Mouse (Mus musculus): ENCODE data around the gene 0610012G03Rik. TPM values are rescaled to one million over a fixed set of nuclear protein-coding genes. Genes with fewer than 3 reads are reported as not detected.

Gene 0610012G03Rik
- polyA plus RNA-seq (2021; fragmentation: Nextera tagmentation): 146 and 172 TPM in 2 replicates
- long read RNA-seq, experiment 1, transcript 0610012G03Rik-201 (1 exons, 1,445 nt): major isoform, 122 of 122 reads
- long read RNA-seq, experiment 1, partial matches to known transcripts: 0 of 122 reads
- long read RNA-seq, experiment 1, other reads (novel, unspliced or antisense): 0 of 122 reads
- long read RNA-seq, experiment 2, transcript 0610012G03Rik-201 (1 exons, 1,445 nt): major isoform, 266 of 266 reads
- long read RNA-seq, experiment 2, partial matches to known transcripts: 0 of 266 reads
- long read RNA-seq, experiment 2, other reads (novel, unspliced or antisense): 0 of 266 reads

DNA sequence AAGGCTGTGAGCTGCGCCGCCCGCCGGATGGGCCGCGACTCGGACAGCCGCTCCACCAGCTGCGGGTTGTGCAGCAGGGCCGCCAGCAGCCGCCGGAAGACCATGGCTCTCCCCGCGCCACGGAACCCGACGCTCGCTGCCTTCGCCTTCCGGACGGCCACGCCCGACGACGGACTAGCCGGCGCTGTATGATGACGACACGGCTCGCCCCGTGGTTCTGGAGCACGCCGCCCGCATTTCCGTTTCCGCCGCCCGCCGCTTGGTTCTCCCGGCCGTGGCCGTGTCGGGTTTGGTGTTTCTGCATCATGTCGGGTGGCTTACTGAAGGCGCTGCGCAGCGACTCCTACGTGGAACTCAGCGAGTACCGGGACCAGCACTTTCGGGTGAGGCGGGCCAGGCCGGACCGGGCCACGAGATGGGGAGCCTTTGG, at the start of gene 0610012G03Rik, which contains the start of gene Ncbp2:
TSS of gene 0610012G03Rik (minus strand) at position 150 of the 430 bp plus-strand sequence.
TSS of gene Ncbp2 (plus strand) at position 169 of the 430 bp plus-strand sequence.

DNA sequence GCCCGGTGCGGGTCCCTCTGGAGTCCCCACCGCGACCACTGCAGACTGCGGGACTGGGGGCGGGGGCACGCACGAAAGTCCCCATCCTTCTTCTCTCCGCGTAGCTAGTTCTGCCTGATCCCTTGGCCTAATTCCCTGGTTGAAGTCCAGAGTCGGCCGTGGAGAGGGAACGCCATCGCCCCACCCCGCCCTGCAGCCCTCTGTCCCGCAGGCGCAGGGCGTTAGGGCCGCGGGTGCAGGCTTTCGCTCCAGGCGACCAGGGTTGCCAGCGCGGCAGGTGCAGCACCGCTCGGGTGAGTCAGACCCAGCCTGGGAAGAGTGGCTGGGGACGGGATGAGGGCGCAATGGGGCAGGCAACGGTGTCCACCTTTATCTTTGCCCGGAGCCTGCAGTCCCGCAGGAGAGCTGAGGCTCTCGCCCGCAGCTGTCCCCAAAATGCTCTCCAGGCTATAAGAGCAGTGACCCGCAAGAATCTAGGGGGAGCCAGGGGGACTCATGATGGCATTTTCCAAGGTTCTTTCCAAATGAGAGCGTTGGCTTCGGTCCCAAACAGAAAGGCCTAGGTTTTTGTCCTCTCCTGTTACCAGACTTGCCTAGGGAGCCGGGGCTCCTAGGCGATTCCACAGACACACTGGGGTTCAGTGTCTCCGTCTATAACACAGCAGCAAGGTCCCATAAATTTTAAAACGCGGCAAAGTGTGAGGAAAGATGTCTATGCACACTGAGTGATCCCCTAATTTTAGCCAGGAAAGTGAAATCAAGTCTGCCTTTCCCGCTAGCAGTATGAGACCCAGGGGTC, 14.3 kb downstream of the 0610012G03Rik start, which contains the start of gene Pigz:
TSS of gene Pigz (plus strand) at position 101 of the 799 bp plus-strand sequence.

Other genes starting within 250 kb of the 0610012G03Rik start
- gene Meltf, start 69.7 kb downstream of the 0610012G03Rik start, polyA plus RNA-seq (2021; fragmentation: Nextera tagmentation): 0.16 and 0.33 TPM in 2 replicates
- gene Pigz, start 14.6 kb downstream of the 0610012G03Rik start, polyA plus RNA-seq (2021; fragmentation: Nextera tagmentation): 36.2 and 38.1 TPM in 2 replicates
- gene Ncbp2, start within 50 bp of the 0610012G03Rik start, polyA plus RNA-seq (2021; fragmentation: Nextera tagmentation): 58.3 and 65.6 TPM in 2 replicates
- 6.6 TPM in 2 replicates for gene Senp5, start 54.8 kb upstream of the 0610012G03Rik start, polyA plus RNA-seq (2021; fragmentation: Nextera tagmentation)
- gene Pak2, start 130.8 kb upstream of the 0610012G03Rik start, polyA plus RNA-seq (2021; fragmentation: Nextera tagmentation): 11.1 and 11.7 TPM in 2 replicates
- 43.9 and 45.4 TPM in 2 replicates for gene Pigx, start 151.2 kb upstream of the 0610012G03Rik start, polyA plus RNA-seq (2021; fragmentation: Nextera tagmentation)
- gene Cep19, start 151.3 kb upstream of the 0610012G03Rik start, polyA plus RNA-seq (2021; fragmentation: Nextera tagmentation): 122 and 129 TPM in 2 replicates
- gene Nrros, start 217.1 kb upstream of the 0610012G03Rik start, polyA plus RNA-seq (2021; fragmentation: Nextera tagmentation): 4.1 and 5.8 TPM in 2 replicates
- gene Bex6, start 231.3 kb upstream of the 0610012G03Rik start, polyA plus RNA-seq (2021; fragmentation: Nextera tagmentation): not detected in 2 replicates